Mouse (Mus musculus): ENCODE results near the gene Btg1. TPM values are rescaled to one million over a fixed set of nuclear protein-coding genes. Genes with fewer than 3 reads are reported as not detected.

Btg1 gene
- polyA plus RNA-seq, 1 experiment from 2014 or later = 48.9 TPM

DNA sequence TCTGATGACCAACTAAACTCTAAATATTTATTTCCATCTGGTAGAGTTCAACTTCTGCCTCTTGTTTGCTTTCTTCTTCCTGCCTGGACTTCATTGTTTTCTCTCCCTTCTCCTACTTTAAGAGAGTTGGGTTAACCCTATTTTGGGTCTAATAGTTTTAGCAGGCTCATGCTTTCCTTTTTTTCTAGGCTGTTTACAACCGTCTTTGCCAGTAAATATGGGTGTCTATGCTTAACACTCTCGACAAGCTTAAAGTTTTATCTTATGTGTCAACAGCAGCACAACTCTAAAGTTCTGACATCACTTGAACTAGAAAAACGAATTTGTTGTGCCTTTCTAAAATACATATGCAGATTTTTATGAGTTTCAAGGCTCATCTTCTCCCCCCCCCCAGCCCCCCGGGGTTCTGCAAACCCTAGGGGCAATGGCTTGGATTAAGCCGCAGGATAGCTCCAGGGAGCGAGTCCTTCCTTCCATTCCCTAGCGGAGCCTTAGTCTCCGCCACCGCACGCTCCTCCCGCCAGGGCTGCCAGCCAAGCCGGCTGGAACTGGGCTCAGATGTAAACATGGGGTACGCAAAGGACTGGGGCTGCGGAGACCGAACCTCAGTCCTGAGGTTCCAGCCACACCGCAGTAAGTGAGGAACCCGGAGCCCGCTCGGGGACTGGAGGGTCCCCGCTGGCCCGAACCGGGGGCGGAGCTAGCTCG is 651 bp upstream of the Btg1 start:
- Histone ChIP-seq H3K4me2 (ENCODE audit: low read depth, low read length) (peak overlapping the region; percentile 46), H3K4me1 (ENCODE audit: control insufficient read depth, insufficient read depth, low read length) (no peaks in the 10 kb centered on the region), H3K9ac (replicated peaks; ENCODE audit: low read length) (peak overlapping the region; percentile 71), H3K27ac (replicated peaks; ENCODE audit: low read depth, low read length) (peak overlapping the region; percentile 70), H3K36me3 (replicated peaks; ENCODE audit: control insufficient read depth, insufficient read depth, low read depth, low read length) (no peaks in the 10 kb centered on the region), H3K4me3 (ENCODE audit: low read depth, low read length) (peak overlapping the region; percentile 99), H3K9me3 (replicated peaks; ENCODE audit: control insufficient read depth, low read length) (no peaks in the 10 kb centered on the region), H3K27me3 (ENCODE audit: control insufficient read depth, insufficient read depth, low read length) (no peaks in the 10 kb centered on the region)
- WGBS = 2% methylated on average over 24 of the region's 24 CpGs
- ATAC-seq (replicated peaks; ENCODE audit: insufficient number of reproducible peaks, low FRiP score, low TSS enrichment, low read depth) (no peak), DNase-seq (ENCODE audit: low spot score) (no peak)

DNA sequence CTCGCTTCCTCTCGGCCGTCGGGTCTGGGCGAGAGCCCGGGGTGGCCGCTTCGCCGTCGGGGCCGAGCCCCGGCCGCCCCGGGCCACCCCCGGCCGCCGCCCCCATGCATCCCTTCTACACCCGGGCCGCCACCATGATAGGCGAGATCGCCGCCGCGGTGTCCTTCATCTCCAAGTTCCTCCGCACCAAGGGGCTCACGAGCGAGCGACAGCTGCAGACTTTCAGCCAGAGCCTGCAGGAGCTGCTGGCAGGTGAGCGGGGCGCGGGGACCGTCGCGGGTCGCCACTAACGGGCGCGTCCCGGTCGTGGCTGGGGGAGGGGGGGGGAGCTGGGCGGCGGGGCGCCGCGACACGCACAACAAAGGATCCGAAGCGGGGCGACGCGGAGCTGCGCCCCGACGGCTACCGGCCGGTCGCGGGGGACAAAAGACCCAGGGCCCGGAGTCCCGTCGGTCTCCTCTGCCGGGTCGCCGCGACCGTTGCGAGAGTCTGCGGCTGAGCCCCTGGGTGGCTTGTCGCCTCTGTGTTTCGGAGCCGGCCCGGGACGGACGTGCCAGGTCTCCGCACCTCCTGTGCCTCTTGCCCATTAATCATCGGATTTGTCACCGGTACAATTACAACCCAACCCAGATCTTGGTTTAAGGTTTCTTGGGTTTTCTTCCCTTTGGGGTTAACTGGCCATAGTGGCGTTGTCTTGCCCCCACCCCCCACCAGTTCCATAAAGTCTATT is 580 bp downstream of the Btg1 start:
- Histone ChIP-seq H3K4me1 (ENCODE audit: control insufficient read depth, insufficient read depth, low read length) (no peaks in the 10 kb centered on the region), H3K27ac (replicated peaks; ENCODE audit: low read depth, low read length) (peak overlapping the region; percentile 94), H3K4me2 (ENCODE audit: low read depth, low read length) (peak overlapping the region; percentile 48), H3K27me3 (ENCODE audit: control insufficient read depth, insufficient read depth, low read length) (no peaks in the 10 kb centered on the region), H3K4me3 (ENCODE audit: low read depth, low read length) (peak overlapping the region; percentile 99), H3K9ac (replicated peaks; ENCODE audit: low read length) (peak overlapping the region; percentile 95), H3K36me3 (replicated peaks; ENCODE audit: control insufficient read depth, insufficient read depth, low read depth, low read length) (no peaks in the 10 kb centered on the region), H3K9me3 (replicated peaks; ENCODE audit: control insufficient read depth, low read length) (no peaks in the 10 kb centered on the region)
- under 1% methylated on average over 75 of the region's 78 CpGs for WGBS
- ATAC-seq (replicated peaks; ENCODE audit: insufficient number of reproducible peaks, low FRiP score, low TSS enrichment, low read depth) = peak; percentile 32
- no peak for DNase-seq (ENCODE audit: low spot score)

DNA sequence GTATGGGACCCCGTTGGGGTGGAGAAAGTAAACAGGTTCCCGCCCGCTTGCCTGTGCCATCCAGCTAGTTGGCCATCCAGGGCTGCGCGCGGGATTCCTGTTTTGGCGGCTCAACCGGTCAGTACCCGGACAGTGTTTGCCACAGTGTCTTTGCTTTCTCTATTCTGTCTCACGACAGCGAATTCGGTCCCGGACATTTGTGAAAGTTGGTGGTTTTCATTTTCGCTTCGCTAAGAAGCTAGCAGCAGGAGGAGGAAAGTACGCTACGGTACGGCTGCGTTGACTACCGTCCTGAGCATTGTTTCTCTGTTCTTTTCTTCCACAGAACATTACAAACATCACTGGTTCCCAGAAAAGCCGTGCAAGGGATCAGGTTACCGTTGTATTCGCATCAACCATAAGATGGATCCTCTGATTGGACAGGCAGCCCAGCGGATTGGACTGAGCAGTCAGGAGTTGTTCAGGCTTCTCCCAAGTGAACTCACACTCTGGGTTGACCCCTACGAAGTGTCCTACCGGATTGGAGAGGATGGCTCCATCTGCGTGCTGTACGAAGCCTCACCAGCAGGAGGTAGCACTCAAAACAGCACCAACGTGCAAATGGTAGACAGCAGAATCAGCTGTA is 1.3 kb downstream of the Btg1 start:
- H3K4me3 ChIP-seq (ENCODE audit: low read depth, low read length) = peak overlapping the region; percentile 99
- H3K27me3 ChIP-seq (ENCODE audit: control insufficient read depth, insufficient read depth, low read length) = no peaks in the 10 kb centered on the region
- ATAC-seq (replicated peaks; ENCODE audit: insufficient number of reproducible peaks, low FRiP score, low TSS enrichment, low read depth) = peak; percentile 45; the same call in 1 of the 2 replicates
- H3K27ac ChIP-seq (replicated peaks; ENCODE audit: low read depth, low read length) = peak overlapping the region; percentile 94
- H3K36me3 ChIP-seq (replicated peaks; ENCODE audit: control insufficient read depth, insufficient read depth, low read depth, low read length) = no peaks in the 10 kb centered on the region
- no peaks in the 10 kb centered on the region for H3K9me3 ChIP-seq (replicated peaks; ENCODE audit: control insufficient read depth, low read length)
- no peaks in the 10 kb centered on the region for H3K4me1 ChIP-seq (ENCODE audit: control insufficient read depth, insufficient read depth, low read length)
- WGBS = under 1% methylated on average over 29 of the region's 29 CpGs
- H3K4me2 ChIP-seq (ENCODE audit: low read depth, low read length) = peak overlapping the region; percentile 48
- H3K9ac ChIP-seq (replicated peaks; ENCODE audit: low read length) = peak overlapping the region; percentile 95
- DNase-seq (ENCODE audit: low spot score) = peak; percentile 84

DNA sequence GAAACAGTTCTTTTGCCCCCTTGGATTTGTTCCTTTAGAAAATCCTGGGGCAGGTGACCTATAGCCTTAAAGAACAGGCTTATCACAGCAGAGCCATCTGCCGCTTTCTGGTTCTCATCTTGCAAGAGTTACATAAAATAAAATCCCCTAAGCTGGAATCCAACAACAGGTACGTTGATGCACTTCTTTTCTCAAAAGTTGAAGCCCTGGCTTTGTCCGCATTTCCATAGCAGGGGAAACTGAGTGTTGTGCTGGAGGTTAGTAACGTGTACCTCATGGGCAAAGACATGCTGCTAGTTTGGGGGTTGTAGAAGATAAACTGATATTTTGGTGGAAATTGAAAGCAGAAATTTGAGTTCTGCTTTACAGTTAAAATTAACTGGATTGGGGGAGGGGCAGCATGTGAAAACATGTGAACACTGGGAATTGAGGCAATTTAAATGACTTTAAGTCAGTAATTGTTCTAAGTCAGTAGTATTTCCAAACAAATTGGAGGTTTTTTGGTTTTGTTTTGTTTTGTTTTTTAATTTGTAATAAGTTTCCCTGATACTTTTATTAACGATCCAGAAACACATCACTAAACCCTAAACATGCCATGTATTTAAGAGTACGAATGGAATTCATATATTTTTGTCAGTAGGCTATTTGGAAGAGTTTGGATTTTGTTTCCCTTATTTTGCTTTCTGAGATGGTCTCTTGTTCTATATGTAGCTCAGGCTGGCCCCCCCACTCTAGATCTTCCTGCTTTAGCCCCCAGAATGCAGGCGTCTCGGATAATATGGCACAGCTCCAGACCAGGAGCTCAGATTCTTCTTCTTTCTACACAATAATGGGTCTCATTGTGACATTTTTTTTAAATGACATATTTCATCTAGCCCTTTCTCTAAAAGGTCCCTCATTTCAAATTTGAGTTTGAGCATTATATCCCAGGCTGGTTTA is 3.4 kb downstream of the Btg1 start:
- H3K4me2 ChIP-seq (ENCODE audit: low read depth, low read length) = peak overlapping the region; percentile 67
- peak; percentile 15 for DNase-seq (ENCODE audit: low spot score)

DNA sequence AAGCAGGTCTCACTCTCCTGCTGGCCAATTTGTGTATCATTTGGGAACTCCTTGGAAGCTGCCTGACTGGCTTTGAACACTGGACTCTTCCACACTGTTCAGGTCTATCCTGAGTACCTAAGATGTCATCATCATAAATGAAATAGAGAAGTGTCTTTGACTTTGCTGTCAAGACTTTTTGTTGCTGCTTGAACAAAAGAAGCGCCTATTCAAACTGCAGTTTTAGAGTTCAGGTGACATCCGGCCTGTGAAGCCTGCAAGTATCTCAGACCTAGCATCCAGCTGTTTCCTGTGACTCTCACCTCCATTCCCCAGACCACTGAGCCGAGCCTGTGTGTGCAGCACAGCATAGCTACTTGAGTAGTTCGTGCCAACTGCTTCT is 4.1 kb downstream of the Btg1 start:
- Histone ChIP-seq H3K4me1 (ENCODE audit: control insufficient read depth, insufficient read depth, low read length) (no peaks in the 10 kb centered on the region), H3K4me3 (ENCODE audit: low read depth, low read length) (peak overlapping the region; percentile 40), H3K27ac (replicated peaks; ENCODE audit: low read depth, low read length) (no peak overlapping the region), H3K36me3 (replicated peaks; ENCODE audit: control insufficient read depth, insufficient read depth, low read depth, low read length) (no peaks in the 10 kb centered on the region), H3K4me2 (ENCODE audit: low read depth, low read length) (peak overlapping the region; percentile 39), H3K9me3 (replicated peaks; ENCODE audit: control insufficient read depth, low read length) (no peaks in the 10 kb centered on the region), H3K27me3 (ENCODE audit: control insufficient read depth, insufficient read depth, low read length) (no peaks in the 10 kb centered on the region), H3K9ac (replicated peaks; ENCODE audit: low read length) (no peak overlapping the region)
- WGBS = 46% methylated on average over 4 of the region's 4 CpGs
- DNase-seq (ENCODE audit: low spot score) (peak; percentile 30), ATAC-seq (replicated peaks; ENCODE audit: insufficient number of reproducible peaks, low FRiP score, low TSS enrichment, low read depth) (no peak)

More for the DNA sequence above, 3.4 kb downstream of the Btg1 start:
- 60% methylated on average over 8 of the region's 8 CpGs for WGBS
- H3K4me1 ChIP-seq (ENCODE audit: control insufficient read depth, insufficient read depth, low read length) = no peaks in the 10 kb centered on the region
- no peaks in the 10 kb centered on the region for H3K36me3 ChIP-seq (replicated peaks; ENCODE audit: control insufficient read depth, insufficient read depth, low read depth, low read length)
- peak overlapping the region; percentile 40 for H3K4me3 ChIP-seq (ENCODE audit: low read depth, low read length)
- H3K9me3 ChIP-seq (replicated peaks; ENCODE audit: control insufficient read depth, low read length) = no peaks in the 10 kb centered on the region
- peak overlapping the region; percentile 26 for H3K9ac ChIP-seq (replicated peaks; ENCODE audit: low read length)
- no peak overlapping the region for H3K27ac ChIP-seq (replicated peaks; ENCODE audit: low read depth, low read length)
- H3K27me3 ChIP-seq (ENCODE audit: control insufficient read depth, insufficient read depth, low read length) = no peaks in the 10 kb centered on the region
- no peak for ATAC-seq (replicated peaks; ENCODE audit: insufficient number of reproducible peaks, low FRiP score, low TSS enrichment, low read depth)

DNA sequence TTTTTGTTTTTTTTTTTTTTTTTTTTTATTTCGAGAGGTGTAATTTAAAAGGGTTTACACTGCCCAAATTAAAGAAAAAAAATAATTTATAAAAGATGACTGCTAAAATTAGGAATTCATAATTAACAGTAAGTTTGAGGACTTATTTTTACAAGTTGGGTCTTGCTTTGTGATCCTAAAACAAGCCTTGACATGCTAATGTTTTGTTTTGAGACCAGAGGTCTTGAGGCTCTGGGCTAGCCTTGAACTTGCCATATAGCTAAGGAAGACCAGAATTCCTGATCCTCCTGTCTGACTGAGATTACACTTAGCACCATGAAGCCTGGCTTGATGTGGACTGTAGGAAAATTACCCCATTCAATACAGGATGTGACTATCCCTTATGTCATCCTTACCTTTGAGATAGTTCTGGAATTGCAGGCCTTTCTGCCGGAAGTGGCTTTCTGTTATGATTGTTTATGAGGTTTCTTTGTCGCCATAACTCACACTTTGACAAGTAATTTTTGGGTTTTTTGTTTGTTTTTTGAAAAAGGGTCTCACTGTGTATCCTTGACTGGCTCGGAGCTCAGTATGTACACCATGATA is 4.6 kb downstream of the Btg1 start:
- H3K4me2 ChIP-seq (ENCODE audit: low read depth, low read length) = peak overlapping the region; percentile 30
- no peak for ATAC-seq (replicated peaks; ENCODE audit: insufficient number of reproducible peaks, low FRiP score, low TSS enrichment, low read depth)
- no peaks in the 10 kb centered on the region for H3K36me3 ChIP-seq (replicated peaks; ENCODE audit: control insufficient read depth, insufficient read depth, low read depth, low read length)
- no peak overlapping the region for H3K27ac ChIP-seq (replicated peaks; ENCODE audit: low read depth, low read length)
- no peaks in the 10 kb centered on the region for H3K9me3 ChIP-seq (replicated peaks; ENCODE audit: control insufficient read depth, low read length)
- H3K9ac ChIP-seq (replicated peaks; ENCODE audit: low read length) = no peak overlapping the region
- no peak for DNase-seq (ENCODE audit: low spot score)
- H3K4me3 ChIP-seq (ENCODE audit: low read depth, low read length) = 0 out of 2 replicates have a peak overlapping the region, but pooled peaks have one; percentile 7
- H3K27me3 ChIP-seq (ENCODE audit: control insufficient read depth, insufficient read depth, low read length) = no peaks in the 10 kb centered on the region
- 79% methylated on average over 4 of the region's 4 CpGs for WGBS
- H3K4me1 ChIP-seq (ENCODE audit: control insufficient read depth, insufficient read depth, low read length) = no peaks in the 10 kb centered on the region

DNA sequence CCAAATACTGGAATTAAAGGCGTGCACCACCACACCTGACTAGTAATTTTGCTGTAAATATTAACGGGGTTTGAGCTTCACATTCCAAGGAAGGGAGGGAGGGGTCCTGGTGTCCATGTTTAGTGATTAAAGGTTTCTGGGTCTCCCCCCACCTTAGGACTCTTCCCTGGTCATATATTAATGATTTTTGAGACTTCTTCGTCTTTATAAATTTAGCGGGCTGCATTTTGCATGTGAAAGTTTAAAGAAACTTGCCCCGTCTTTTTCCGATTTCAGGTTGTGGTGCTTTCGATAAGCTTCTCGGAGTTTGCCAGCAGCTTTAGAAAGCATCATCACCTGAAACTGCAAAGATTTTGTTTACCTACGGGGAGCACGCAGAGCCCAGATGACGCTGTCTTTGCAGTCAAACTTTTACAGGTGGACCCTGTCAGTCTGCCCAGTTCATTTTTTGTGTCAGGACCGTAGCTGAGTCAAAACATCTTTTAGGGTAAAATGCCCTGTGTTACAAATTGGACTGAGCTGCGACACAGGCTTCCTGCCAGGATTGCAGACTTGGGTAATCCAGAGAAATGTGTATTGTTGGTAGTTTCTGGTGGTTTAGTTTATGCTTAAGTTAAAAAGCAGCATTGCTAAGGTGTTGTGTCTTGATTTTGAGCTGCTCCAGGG is 5.3 kb downstream of the Btg1 start:
- no peak overlapping the region for H3K27ac ChIP-seq (replicated peaks; ENCODE audit: low read depth, low read length)
- no peak overlapping the region for H3K9ac ChIP-seq (replicated peaks; ENCODE audit: low read length)
- H3K4me1 ChIP-seq (ENCODE audit: control insufficient read depth, insufficient read depth, low read length) = no peaks in the 10 kb centered on the region
- peak overlapping the region; percentile 30; the same call in 1 of the 2 replicates for H3K4me2 ChIP-seq (ENCODE audit: low read depth, low read length)
- 90% methylated on average over 13 of the region's 13 CpGs for WGBS
- no peak overlapping the region for H3K4me3 ChIP-seq (ENCODE audit: low read depth, low read length)
- H3K36me3 ChIP-seq (replicated peaks; ENCODE audit: control insufficient read depth, insufficient read depth, low read depth, low read length) = no peaks in the 10 kb centered on the region
- H3K9me3 ChIP-seq (replicated peaks; ENCODE audit: control insufficient read depth, low read length) = no peaks in the 10 kb centered on the region
- H3K27me3 ChIP-seq (ENCODE audit: control insufficient read depth, insufficient read depth, low read length) = no peaks in the 10 kb centered on the region
- DNase-seq (ENCODE audit: low spot score) (no peak), ATAC-seq (replicated peaks; ENCODE audit: insufficient number of reproducible peaks, low FRiP score, low TSS enrichment, low read depth) (no peak)
